ENCODE assay signal across 13 mouse cellular contexts in the genomic region with DNA sequence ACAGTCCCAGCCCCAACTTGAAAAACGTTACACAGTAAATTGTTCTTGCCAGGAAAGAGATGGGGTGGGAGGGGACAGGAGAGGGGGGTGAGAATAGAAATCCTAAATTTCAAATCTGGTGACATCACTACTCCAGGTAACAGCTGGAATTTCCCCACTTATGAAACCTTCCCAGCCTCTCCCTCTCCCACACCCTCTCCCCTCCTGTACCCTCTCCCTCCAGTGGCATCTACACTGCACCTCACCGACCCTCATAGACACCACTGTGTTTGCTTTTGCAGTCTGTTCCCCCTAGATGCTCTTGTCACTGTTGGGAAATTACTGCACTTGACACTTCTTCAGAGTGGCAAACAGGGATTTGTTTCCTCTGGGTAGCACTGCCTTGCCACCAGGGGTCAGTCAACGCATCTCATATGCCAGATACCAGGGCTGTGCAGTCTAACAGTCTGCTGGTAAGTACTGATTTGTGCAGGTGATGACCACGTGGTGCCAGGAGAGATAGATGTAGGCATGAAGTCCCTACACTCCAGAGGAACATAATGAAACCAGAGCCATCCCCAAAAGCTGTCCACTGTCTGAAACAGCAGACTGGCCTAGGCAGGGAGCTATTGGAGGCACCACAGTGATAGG.
DNase-seq lines count a peak whose midpoint lies in the region; ATAC-seq and TF ChIP-seq lines count a peak whose summit lies in the region.
"Had no signal": no experiment of that assay in that cellular context is flagged by ENCODE, and none has a peak within 500 bp of the region (broad histone marks: within the 10 kb centered on the region; RNA-seq: fewer than 3 reads in every experiment).

No protein-coding gene starts in this region.

- H3K27ac ChIP-seq in forebrain, postnatal 0 days (ENCODE audit: low read depth, low read length), result no peak overlapping the region
- H3K27ac ChIP-seq in forebrain, embryonic 14.5 days (ENCODE audit: low read depth, low read length), result no peak overlapping the region
- H3K27ac ChIP-seq in liver, postnatal 0 days (ENCODE audit: low read depth), result no peak overlapping the region
- H3K27ac ChIP-seq: hindbrain, embryonic 10.5 days had no signal

- intact Hi-C loops in left cerebral cortex, postnatal 25 days (cut with DNase I), result no loop called here

- H3K36me3 ChIP-seq in forebrain, postnatal 0 days (ENCODE audit: insufficient read depth), result no peaks in the 10 kb centered on the region
- H3K36me3 ChIP-seq in forebrain, embryonic 14.5 days (ENCODE audit: control insufficient read depth, insufficient read depth, low read length), result no peaks in the 10 kb centered on the region
- H3K36me3 ChIP-seq in liver, postnatal 0 days (replicated peaks; ENCODE audit: insufficient read depth, low read length), result no peaks in the 10 kb centered on the region
- H3K36me3 ChIP-seq: hindbrain, embryonic 10.5 days had no signal

- no peak overlapping the region for H3K4me3 ChIP-seq in forebrain, postnatal 0 days (ENCODE audit: low read depth, low read length)
- no peak overlapping the region for H3K4me3 ChIP-seq in forebrain, embryonic 14.5 days (ENCODE audit: low read depth, low read length)
- H3K4me3 ChIP-seq in liver, postnatal 0 days (ENCODE audit: low read depth, low read length), result no peak overlapping the region
- H3K4me3 ChIP-seq: hindbrain, embryonic 10.5 days had no signal

- TF ChIP-seq CTCF in forebrain, postnatal 0 days (IDR thresholded peaks at IDR 0.05; ENCODE audit: low read depth), result peak; percentile 48
- peak; percentile 52 for TF ChIP-seq CTCF in liver, postnatal 0 days (IDR thresholded peaks at IDR 0.05; ENCODE audit: low read depth)

- no peaks in the 10 kb centered on the region for H3K4me1 ChIP-seq in forebrain, postnatal 0 days (ENCODE audit: insufficient read depth)
- no peaks in the 10 kb centered on the region for H3K4me1 ChIP-seq in forebrain, embryonic 14.5 days (ENCODE audit: control insufficient read depth, insufficient read depth, low read length)
- no peaks in the 10 kb centered on the region for H3K4me1 ChIP-seq in liver, postnatal 0 days (ENCODE audit: insufficient read depth)

- no peak for ATAC-seq in forebrain, postnatal 0 days
- no peak for ATAC-seq in forebrain, embryonic 14.5 days
- ATAC-seq in liver, postnatal 0 days, result no peak
- ATAC-seq: midbrain, embryonic 16.5 days had no signal

- no peak for TF ChIP-seq EP300 in liver, postnatal 0 days (IDR thresholded peaks at IDR 0.05; ENCODE audit: low read depth)

- no peak overlapping the region for H3K4me2 ChIP-seq in forebrain, postnatal 0 days (ENCODE audit: low read depth)
- no peak overlapping the region for H3K4me2 ChIP-seq in forebrain, embryonic 14.5 days (ENCODE audit: low read length)
- no peak overlapping the region for H3K4me2 ChIP-seq in liver, postnatal 0 days (ENCODE audit: low read depth, low read length)

- no peaks in the 10 kb centered on the region for H3K27me3 ChIP-seq in forebrain, postnatal 0 days (ENCODE audit: insufficient read depth, low read length)
- H3K27me3 ChIP-seq in forebrain, embryonic 14.5 days (replicated peaks; ENCODE audit: control insufficient read depth, insufficient read depth, low read length), result no peaks in the 10 kb centered on the region
- H3K27me3 ChIP-seq in liver, postnatal 0 days (ENCODE audit: insufficient read depth, low read length), result 0 out of 2 replicates have a peak, but pooled peaks cover 4% of the 10 kb centered on the region

- H3K9ac ChIP-seq in forebrain, postnatal 0 days, result no peak overlapping the region
- H3K9ac ChIP-seq in forebrain, embryonic 14.5 days (ENCODE audit: low read length), result no peak overlapping the region
- H3K9ac ChIP-seq in liver, postnatal 0 days (replicated peaks), result no peak overlapping the region

- WGBS in forebrain, postnatal 0 days, result 52% methylated on average over 4 of the region's 4 CpGs
- WGBS in forebrain, embryonic 14.5 days, result 37% methylated on average over 4 of the region's 4 CpGs
- 35% methylated on average over 4 of the region's 4 CpGs for WGBS in liver, postnatal 0 days (ENCODE audit: insufficient replicate concordance)

- no peaks in the 10 kb centered on the region for H3K9me3 ChIP-seq in forebrain, postnatal 0 days (ENCODE audit: low read length)
- H3K9me3 ChIP-seq in forebrain, embryonic 14.5 days (replicated peaks; ENCODE audit: control insufficient read depth, low read length), result no peaks in the 10 kb centered on the region
- H3K9me3 ChIP-seq in liver, postnatal 0 days (ENCODE audit: low read length), result no peaks in the 10 kb centered on the region

- DNase-seq in forebrain, postnatal 0 days, result no peak
- DNase-seq in forebrain, embryonic 14.5 days (ENCODE audit: low spot score), result no peak
- DNase-seq in liver, postnatal 0 days, result no peak
- DNase-seq in liver, result no peak
- peak; percentile 50 for DNase-seq in ES-CJ7 (ENCODE audit: low read depth, low spot score)
- peak; percentile 48 for DNase-seq in kidney, postnatal 10 days
- no peak for DNase-seq in left cerebral cortex, postnatal 25 days (ENCODE audit: low spot score in 2 of 2)
- no peak for DNase-seq in cerebellum, adult 18-20 months
- DNase-seq: adrenal gland, postnatal 36 days; cerebellum, postnatal 14 days; gastrocnemius, postnatal 36 days had no signal

Comparison
In these comparisons a context has a peak if more than half of its experiments do, and no peak if none do; other contexts are left out.
1. DNase-seq: peak in ES-CJ7 (single experiment) and kidney, postnatal 10 days (single experiment); none in forebrain, postnatal 0 days (single experiment), forebrain, embryonic 14.5 days (single experiment), liver, postnatal 0 days (single experiment), liver (single experiment), left cerebral cortex, postnatal 25 days (0 of 2) and cerebellum, adult 18-20 months (0 of 2).